Mouse (Mus musculus): ENCODE measurements at regions not wholly inside any gene's neighbourhood (a gene's known extent, or its start where the extent isn't known, plus 50 kb on each side); places are given as distances from the start of the nearest gene placed in this dataset.

- H3ac ChIP-seq (ENCODE audit: control insufficient read depth, insufficient read length, low read depth): no peak overlapping the region
- TF ChIP-seq CTCF (IDR thresholded peaks at IDR 0.05; ENCODE audit: control insufficient read depth, insufficient read depth, insufficient read length) (no peak), MYOG (IDR thresholded peaks at IDR 0.05; ENCODE audit: control insufficient read depth, extremely low read depth, insufficient read length) (no peak), FOSL1 (IDR thresholded peaks at IDR 0.05; ENCODE audit: insufficient read depth, low read length, poor library complexity, severe bottlenecking) (no peak), CEBPB (IDR thresholded peaks at IDR 0.05; ENCODE audit: low read depth) (no peak), MYOD1 (IDR thresholded peaks at IDR 0.05; ENCODE audit: control insufficient read depth, insufficient read length, low read depth) (no peak), USF1 (IDR thresholded peaks at IDR 0.05; ENCODE audit: low read depth) (no peak), MAX (IDR thresholded peaks at IDR 0.05) (no peak)
- no peak overlapping the region for H3K4me3 ChIP-seq (ENCODE audit: insufficient read depth, poor library complexity, severe bottlenecking)
- H3K27me3 ChIP-seq (ENCODE audit: control insufficient read depth, insufficient read depth, insufficient read length): no peaks in the 10 kb centered on the region
- H3K79me3 ChIP-seq (ENCODE audit: low read depth): no peaks in the 10 kb centered on the region
- no peaks in the 10 kb centered on the region for H3K79me2 ChIP-seq (ENCODE audit: control insufficient read depth, insufficient read depth)
- H3K36me3 ChIP-seq (ENCODE audit: control insufficient read depth, insufficient read depth): no peaks in the 10 kb centered on the region
Measured at GRCm38 (mm10) chr13:25700965-25701364, 430.7 kb upstream of the Nrsn1 start.

GRCm38 (mm10) chr13:25695956-25696355 is 425.7 kb upstream of the Nrsn1 start:
- Histone ChIP-seq H3K79me2 (ENCODE audit: control insufficient read depth, insufficient read depth) (no peaks in the 10 kb centered on the region), H3K27me3 (ENCODE audit: control insufficient read depth, insufficient read depth, insufficient read length) (no peaks in the 10 kb centered on the region), H3ac (ENCODE audit: control insufficient read depth, insufficient read length, low read depth) (no peak overlapping the region), H3K4me3 (ENCODE audit: insufficient read depth, poor library complexity, severe bottlenecking) (no peak overlapping the region), H3K36me3 (ENCODE audit: control insufficient read depth, insufficient read depth) (no peaks in the 10 kb centered on the region), H3K79me3 (ENCODE audit: low read depth) (no peaks in the 10 kb centered on the region)
- no peak for TF ChIP-seq CTCF (IDR thresholded peaks at IDR 0.05; ENCODE audit: control insufficient read depth, insufficient read depth, insufficient read length)

- Histone ChIP-seq H3K36me3 (ENCODE audit: control insufficient read depth, insufficient read depth) (no peaks in the 10 kb centered on the region), H3K79me3 (ENCODE audit: low read depth) (no peaks in the 10 kb centered on the region), H3K79me2 (ENCODE audit: control insufficient read depth, insufficient read depth) (no peaks in the 10 kb centered on the region), H3ac (ENCODE audit: control insufficient read depth, insufficient read length, low read depth) (no peak overlapping the region), H3K4me3 (ENCODE audit: insufficient read depth, poor library complexity, severe bottlenecking) (no peak overlapping the region), H3K27me3 (ENCODE audit: control insufficient read depth, insufficient read depth, insufficient read length) (no peaks in the 10 kb centered on the region)
- TF ChIP-seq CTCF (IDR thresholded peaks at IDR 0.05; ENCODE audit: control insufficient read depth, insufficient read depth, insufficient read length) (no peak), USF1 (IDR thresholded peaks at IDR 0.05; ENCODE audit: low read depth) (no peak), MAX (IDR thresholded peaks at IDR 0.05) (no peak), FOSL1 (IDR thresholded peaks at IDR 0.05; ENCODE audit: insufficient read depth, low read length, poor library complexity, severe bottlenecking) (no peak), CEBPB (IDR thresholded peaks at IDR 0.05; ENCODE audit: low read depth) (no peak), MYOD1 (IDR thresholded peaks at IDR 0.05; ENCODE audit: control insufficient read depth, insufficient read length, low read depth) (no peak), MYOG (IDR thresholded peaks at IDR 0.05; ENCODE audit: control insufficient read depth, extremely low read depth, insufficient read length) (no peak)
Measured at GRCm38 (mm10) chr13:25695017-25695604, 424.8 kb upstream of the Nrsn1 start.

GRCm38 (mm10) chr13:25678221-25678735 is 408.0 kb upstream of the Nrsn1 start:
- Histone ChIP-seq H3ac (ENCODE audit: control insufficient read depth, insufficient read length, low read depth) (no peak overlapping the region), H3K27me3 (ENCODE audit: control insufficient read depth, insufficient read depth, insufficient read length) (no peaks in the 10 kb centered on the region), H3K79me3 (ENCODE audit: low read depth) (no peaks in the 10 kb centered on the region), H3K36me3 (ENCODE audit: control insufficient read depth, insufficient read depth) (no peaks in the 10 kb centered on the region), H3K79me2 (ENCODE audit: control insufficient read depth, insufficient read depth) (no peaks in the 10 kb centered on the region), H3K4me3 (ENCODE audit: insufficient read depth, poor library complexity, severe bottlenecking) (no peak overlapping the region)
- TF ChIP-seq CTCF (IDR thresholded peaks at IDR 0.05; ENCODE audit: control insufficient read depth, insufficient read depth, insufficient read length) (no peak), CEBPB (IDR thresholded peaks at IDR 0.05; ENCODE audit: low read depth) (no peak), MAX (IDR thresholded peaks at IDR 0.05) (no peak), FOSL1 (IDR thresholded peaks at IDR 0.05; ENCODE audit: insufficient read depth, low read length, poor library complexity, severe bottlenecking) (no peak), MYOD1 (IDR thresholded peaks at IDR 0.05; ENCODE audit: control insufficient read depth, insufficient read length, low read depth) (no peak), USF1 (IDR thresholded peaks at IDR 0.05; ENCODE audit: low read depth) (no peak)

- TF ChIP-seq MAX (IDR thresholded peaks at IDR 0.05) (no peak), CEBPB (IDR thresholded peaks at IDR 0.05; ENCODE audit: low read depth) (no peak), MYOD1 (IDR thresholded peaks at IDR 0.05; ENCODE audit: control insufficient read depth, insufficient read length, low read depth) (no peak), USF1 (IDR thresholded peaks at IDR 0.05; ENCODE audit: low read depth) (no peak), FOSL1 (IDR thresholded peaks at IDR 0.05; ENCODE audit: insufficient read depth, low read length, poor library complexity, severe bottlenecking) (no peak), MYOG (IDR thresholded peaks at IDR 0.05; ENCODE audit: control insufficient read depth, extremely low read depth, insufficient read length) (no peak), CTCF (IDR thresholded peaks at IDR 0.05; ENCODE audit: control insufficient read depth, insufficient read depth, insufficient read length) (no peak)
- no peaks in the 10 kb centered on the region for H3K36me3 ChIP-seq (ENCODE audit: control insufficient read depth, insufficient read depth)
- no peak overlapping the region for H3ac ChIP-seq (ENCODE audit: control insufficient read depth, insufficient read length, low read depth)
- H3K79me3 ChIP-seq (ENCODE audit: low read depth): no peaks in the 10 kb centered on the region
- H3K79me2 ChIP-seq (ENCODE audit: control insufficient read depth, insufficient read depth): no peaks in the 10 kb centered on the region
- H3K27me3 ChIP-seq (ENCODE audit: control insufficient read depth, insufficient read depth, insufficient read length): no peaks in the 10 kb centered on the region
- no peak overlapping the region for H3K4me3 ChIP-seq (ENCODE audit: insufficient read depth, poor library complexity, severe bottlenecking)
Measured at GRCm38 (mm10) chr13:25675208-25675607, 404.9 kb upstream of the Nrsn1 start.

- H3K27me3 ChIP-seq (ENCODE audit: control insufficient read depth, insufficient read depth, insufficient read length): no peaks in the 10 kb centered on the region
- H3K79me3 ChIP-seq (ENCODE audit: low read depth): no peaks in the 10 kb centered on the region
- TF ChIP-seq USF1 (IDR thresholded peaks at IDR 0.05; ENCODE audit: low read depth) (no peak), MYOD1 (IDR thresholded peaks at IDR 0.05; ENCODE audit: control insufficient read depth, insufficient read length, low read depth) (no peak), CTCF (IDR thresholded peaks at IDR 0.05; ENCODE audit: control insufficient read depth, insufficient read depth, insufficient read length) (no peak), MAX (IDR thresholded peaks at IDR 0.05) (no peak), CEBPB (IDR thresholded peaks at IDR 0.05; ENCODE audit: low read depth) (no peak), FOSL1 (IDR thresholded peaks at IDR 0.05; ENCODE audit: insufficient read depth, low read length, poor library complexity, severe bottlenecking) (no peak), MYOG (IDR thresholded peaks at IDR 0.05; ENCODE audit: control insufficient read depth, extremely low read depth, insufficient read length) (no peak)
Measured at GRCm38 (mm10) chr13:25666022-25666421, 395.7 kb upstream of the Nrsn1 start.

More at GRCm38 (mm10) chr13:25666022-25666421, 395.7 kb upstream of the Nrsn1 start:
- Histone ChIP-seq H3K4me3 (ENCODE audit: insufficient read depth, poor library complexity, severe bottlenecking) (no peak overlapping the region), H3K79me2 (ENCODE audit: control insufficient read depth, insufficient read depth) (no peaks in the 10 kb centered on the region), H3K36me3 (ENCODE audit: control insufficient read depth, insufficient read depth) (no peaks in the 10 kb centered on the region), H3ac (ENCODE audit: control insufficient read depth, insufficient read length, low read depth) (no peak overlapping the region)
